Mouse (Mus musculus) heart, embryonic 16.5 days (tissue): ENCODE measurements around the gene Pbxip1. TPM values are rescaled to one million over a fixed set of nuclear protein-coding genes. Genes with fewer than 3 reads are reported as not detected.

Source experiments
- ATAC-seq: fragments of 200-750 bp; cut with Nextera tagmentation; replicated peaks from 2 replicates; pipeline ENCODE4 v1.8.0; 2017; ENCODE audit warnings: moderate number of reproducible peaks; ENCODE audit not compliant: insufficient read depth, low FRiP score; ENCODE audit errors: extremely low read depth
- H3K27ac ChIP-seq: fragments of 300-500 bp; sonication (generic); 2 replicates; pipeline ENCODE4 v1.5.1; 2014; ENCODE audit warnings: mild to moderate bottlenecking, low read length, control low read depth, moderate library complexity
- H3K27me3 ChIP-seq: fragments of 300-500 bp; sonication (generic); 2 replicates; pipeline ENCODE4 v1.6.1; 2014; ENCODE audit warnings: low read length, mixed read lengths; ENCODE audit not compliant: control insufficient read depth, insufficient read depth
- H3K36me3 ChIP-seq: fragments of 300-500 bp; sonication (generic); 2 replicates; pipeline ENCODE4 v1.6.1; 2014; ENCODE audit not compliant: control insufficient read depth, insufficient read depth
- H3K4me1 ChIP-seq: fragments of 300-500 bp; sonication (generic); 2 replicates; pipeline ENCODE4 v1.6.1; 2014; ENCODE audit warnings: low read length, mixed read lengths; ENCODE audit not compliant: control insufficient read depth, insufficient read depth
- H3K4me2 ChIP-seq: fragments of 300-500 bp; sonication (generic); 2 replicates; pipeline ENCODE4 v1.6.1; 2014; ENCODE audit warnings: low read depth, mild to moderate bottlenecking, control low read depth, low read length
- H3K4me3 ChIP-seq: fragments of 300-500 bp; sonication (generic); 2 replicates; pipeline ENCODE4 v1.5.1; 2014; ENCODE audit warnings: mild to moderate bottlenecking, control low read depth, low read length
- H3K9ac ChIP-seq: fragments of 300-500 bp; sonication (generic); 2 replicates; pipeline ENCODE4 v1.6.1; 2014; ENCODE audit warnings: low read length, control low read depth
- H3K9me3 ChIP-seq: fragments of 300-500 bp; sonication (generic); replicated peaks from 2 replicates; pipeline ENCODE4 v1.6.1; 2016; ENCODE audit warnings: low read length; ENCODE audit not compliant: control insufficient read depth
- WGBS: fragments of 180-500 bp; shearing (Covaris S2); extraction: QIAGEN DNeasy Blood & Tissue Kit; methylation state at CpG from one replicate; pipeline ENCODE4 v1.1.7; 2014; 5-methylcytosine and 5-hydroxymethylcytosine counted together
- polyA plus RNA-seq: library from polyadenylated mRNA; unstranded; fragments of >200 nt; fragmentation: Nextera tagmentation; extraction: Ambion mirVana; gene quantifications from 2 replicates; pipeline ENCODE4 v1.2.1, GENCODE M21; 2015

Pbxip1 gene
- polyA plus RNA-seq, 1 experiment from 2014 or later: 67.5 TPM

- Histone ChIP-seq H3K36me3 (peaks cover 27% of the 10 kb centered on the region), H3K27ac (peak overlapping the region; percentile 88), H3K4me3 (no peak overlapping the region), H3K27me3 (no peaks in the 10 kb centered on the region), H3K9ac (peak overlapping the region; percentile 62), H3K4me1 (peaks cover 20% of the 10 kb centered on the region), H3K4me2 (peak overlapping the region; percentile 15), H3K9me3 (no peaks in the 10 kb centered on the region)
- WGBS: 35% methylated on average over 13 of the region's 13 CpGs
- ATAC-seq: peak; percentile 87
Observed at GRCm38 (mm10) chr3:89448720-89449537, 12.4 kb downstream of the Pbxip1 start.

- no peak overlapping the region for H3K4me3 ChIP-seq
- WGBS: 35% methylated on average over 7 of the region's 7 CpGs
- H3K9ac ChIP-seq: peak overlapping the region; percentile 55
- no peaks in the 10 kb centered on the region for H3K27me3 ChIP-seq
- peaks cover 20% of the 10 kb centered on the region for H3K4me1 ChIP-seq
- peak; percentile 65 for ATAC-seq
- H3K4me2 ChIP-seq: peak overlapping the region; percentile 15
- H3K27ac ChIP-seq: peak overlapping the region; percentile 88
- peaks cover 23% of the 10 kb centered on the region for H3K36me3 ChIP-seq
- no peaks in the 10 kb centered on the region for H3K9me3 ChIP-seq
Observed at GRCm38 (mm10) chr3:89449541-89449940, 13.0 kb downstream of the Pbxip1 start.

- no peak overlapping the region for H3K4me2 ChIP-seq
- no peaks in the 10 kb centered on the region for H3K9me3 ChIP-seq
- H3K4me3 ChIP-seq: no peak overlapping the region
- no peak overlapping the region for H3K9ac ChIP-seq
- WGBS: 74% methylated on average over 1 of the region's 1 CpGs
- no peaks in the 10 kb centered on the region for H3K27me3 ChIP-seq
- ATAC-seq: no peak
- H3K4me1 ChIP-seq: peaks cover 22% of the 10 kb centered on the region
- no peak overlapping the region for H3K27ac ChIP-seq
- peaks cover 5% of the 10 kb centered on the region for H3K36me3 ChIP-seq
Observed at GRCm38 (mm10) chr3:89451916-89452315, 15.4 kb downstream of the Pbxip1 start.

GRCm38 (mm10) chr3:89454401-89455177 lies 18.1 kb downstream of the Pbxip1 start, which contains the start of gene Pmvk:
Pmvk (plus strand) TSS chr3:89454541.
- no peaks in the 10 kb centered on the region for H3K36me3 ChIP-seq
- no peak within 1 kb of the TSS for H3K27ac ChIP-seq
- H3K4me2 ChIP-seq: no peak within 1 kb of the TSS
- H3K4me3 ChIP-seq: no peak within 1 kb of the TSS
- no peak for ATAC-seq
- no peak within 1 kb of the TSS for H3K9ac ChIP-seq
- peaks cover 13% of the 10 kb centered on the region for H3K4me1 ChIP-seq
- H3K9me3 ChIP-seq: no peaks in the 10 kb centered on the region
- WGBS: 57% methylated on average over 10 of the region's 10 CpGs
- no peaks in the 10 kb centered on the region for H3K27me3 ChIP-seq

- no peak overlapping the region for H3K27ac ChIP-seq
- H3K9ac ChIP-seq: no peak overlapping the region
- no peak overlapping the region for H3K4me2 ChIP-seq
- H3K36me3 ChIP-seq: no peaks in the 10 kb centered on the region
- H3K27me3 ChIP-seq: no peaks in the 10 kb centered on the region
- H3K9me3 ChIP-seq: no peaks in the 10 kb centered on the region
- peaks cover 13% of the 10 kb centered on the region for H3K4me1 ChIP-seq
- no peak overlapping the region for H3K4me3 ChIP-seq
- no peak for ATAC-seq
- 60% methylated on average over 1 of the region's 1 CpGs for WGBS
Observed at GRCm38 (mm10) chr3:89455786-89456285, 19.3 kb downstream of the Pbxip1 start.

GRCm38 (mm10) chr3:89456726-89457665 lies 20.5 kb downstream of the Pbxip1 start:
- WGBS: 37% methylated on average over 10 of the region's 10 CpGs
- Histone ChIP-seq H3K27me3 (no peaks in the 10 kb centered on the region), H3K4me2 (no peak overlapping the region), H3K9ac (no peak overlapping the region), H3K4me3 (no peak overlapping the region), H3K27ac (no peak overlapping the region), H3K36me3 (no peaks in the 10 kb centered on the region), H3K9me3 (no peaks in the 10 kb centered on the region), H3K4me1 (peaks cover 12% of the 10 kb centered on the region)
- no peak for ATAC-seq

- peak overlapping the region; percentile 77 for H3K4me3 ChIP-seq
- no peaks in the 10 kb centered on the region for H3K27me3 ChIP-seq
- peak overlapping the region; percentile 79 for H3K4me2 ChIP-seq
- 38% methylated on average over 13 of the region's 13 CpGs for WGBS
- H3K9me3 ChIP-seq: no peaks in the 10 kb centered on the region
- ATAC-seq: peak; percentile 33; the same call in 1 of the 2 replicates
- H3K27ac ChIP-seq: peak overlapping the region; percentile 79
- peak overlapping the region; percentile 75 for H3K9ac ChIP-seq
- no peaks in the 10 kb centered on the region for H3K36me3 ChIP-seq
- H3K4me1 ChIP-seq: peaks cover 12% of the 10 kb centered on the region
Observed at GRCm38 (mm10) chr3:89458372-89458964, 22.0 kb downstream of the Pbxip1 start.
